ENCODE assay signal across 8 mouse cellular contexts in the genomic region with DNA sequence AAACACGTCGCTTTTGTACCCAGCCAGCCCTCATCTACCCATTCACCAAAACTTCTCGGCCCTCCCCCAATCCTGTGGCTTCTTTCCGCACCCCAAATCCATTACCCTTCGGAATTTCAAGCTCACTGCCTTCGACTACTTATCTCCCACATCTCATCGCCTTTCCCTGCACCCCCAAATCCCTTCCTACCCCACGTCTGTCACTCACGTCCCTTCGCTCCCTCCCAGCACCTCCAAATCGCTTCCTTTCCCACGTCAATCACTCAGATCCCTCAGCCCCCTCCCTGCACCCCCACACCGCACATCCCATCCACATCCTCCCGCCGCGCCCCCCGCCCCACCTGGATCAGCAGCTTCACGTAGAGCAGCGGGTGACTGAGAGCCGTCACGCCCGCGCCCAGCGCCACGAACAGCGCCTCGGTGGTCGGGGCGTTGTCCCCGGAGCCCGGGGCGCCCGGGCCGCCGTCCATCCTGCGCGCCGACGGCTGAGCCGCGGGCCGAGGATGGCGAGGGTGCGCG. TPM values are rescaled to one million over a fixed set of nuclear protein-coding genes. Genes with fewer than 3 reads are reported as not detected.
DNase-seq lines count a peak whose midpoint lies in the region; ATAC-seq and TF ChIP-seq lines count a peak whose summit lies in the region.

No protein-coding gene starts in this region.

- H3K79me2 ChIP-seq in liver, adult 2 months (ENCODE audit: control insufficient read depth, insufficient read depth, low read length) = peaks cover 6% of the 10 kb centered on the region

- H3K36me3 ChIP-seq in liver, adult 2 months (ENCODE audit: control insufficient read depth, insufficient read depth, low read length) = no peaks in the 10 kb centered on the region
- H3K36me3 ChIP-seq in forebrain, embryonic 11.5 days (ENCODE audit: control insufficient read depth, insufficient read depth, low read length) = no peaks in the 10 kb centered on the region
- 0 out of 2 replicates have a peak, but pooled peaks cover 4% of the 10 kb centered on the region for H3K36me3 ChIP-seq in kidney, embryonic 16.5 days (ENCODE audit: insufficient read depth, low read length)
- H3K36me3 ChIP-seq in midbrain, embryonic 13.5 days = peaks cover 24% of the 10 kb centered on the region

- H3K9ac ChIP-seq in liver, adult 2 months (ENCODE audit: low read depth, low read length) = peak overlapping the region; percentile 97
- peak overlapping the region; percentile 93 for H3K9ac ChIP-seq in forebrain, embryonic 11.5 days (ENCODE audit: low read length)
- peak overlapping the region; percentile 94 for H3K9ac ChIP-seq in kidney, embryonic 16.5 days (replicated peaks; ENCODE audit: low read length)
- peak overlapping the region; percentile 93 for H3K9ac ChIP-seq in midbrain, embryonic 13.5 days (replicated peaks)

- TF ChIP-seq CTCF in liver, adult 2 months (IDR thresholded peaks at IDR 0.05; ENCODE audit: low read depth, low read length) = no peak

- no peak for TF ChIP-seq POLR2A in liver, adult 2 months (IDR thresholded peaks at IDR 0.05; ENCODE audit: extremely low read depth, insufficient read depth, low read length)

- H3K4me1 ChIP-seq in liver, adult 2 months (ENCODE audit: control insufficient read depth, insufficient read depth, low read length) = peaks cover 8% of the 10 kb centered on the region
- peaks cover 8% of the 10 kb centered on the region; the same call in 1 of the 2 replicates for H3K4me1 ChIP-seq in forebrain, embryonic 11.5 days (replicated peaks; ENCODE audit: control insufficient read depth, insufficient read depth, low read length)
- peaks cover 32% of the 10 kb centered on the region for H3K4me1 ChIP-seq in kidney, embryonic 16.5 days (ENCODE audit: insufficient read depth, low read length)
- peaks cover 30% of the 10 kb centered on the region for H3K4me1 ChIP-seq in midbrain, embryonic 13.5 days (replicated peaks)

- peak; percentile 8 for ATAC-seq in activated CD4-positive, CD25-positive, alpha-beta regulatory T cell, adult 4 months
- peak; percentile 55; the same call in 1 of the 2 replicates for ATAC-seq in forebrain, embryonic 11.5 days (replicated peaks; ENCODE audit: low FRiP score)
- no peak for ATAC-seq in kidney, embryonic 16.5 days (ENCODE audit: low FRiP score, low TSS enrichment)
- ATAC-seq in midbrain, embryonic 13.5 days = peak; percentile 21

- no peak overlapping the region; the same call in 1 of the 2 replicates for H3K27ac ChIP-seq in liver, adult 2 months (replicated peaks; ENCODE audit: insufficient read depth, low read depth, low read length)
- peak overlapping the region; percentile 74 for H3K27ac ChIP-seq in forebrain, embryonic 11.5 days (ENCODE audit: low read depth, low read length)
- H3K27ac ChIP-seq in kidney, embryonic 16.5 days (ENCODE audit: low read length) = peak overlapping the region; percentile 98
- H3K27ac ChIP-seq in midbrain, embryonic 13.5 days = peak overlapping the region; percentile 94

- H3K4me2 ChIP-seq in forebrain, embryonic 11.5 days (ENCODE audit: low read depth, low read length, severe bottlenecking) = peak overlapping the region; percentile 67
- H3K4me2 ChIP-seq in kidney, embryonic 16.5 days (replicated peaks; ENCODE audit: low read depth, low read length) = peak overlapping the region; percentile 68
- peak overlapping the region; percentile 75 for H3K4me2 ChIP-seq in midbrain, embryonic 13.5 days (replicated peaks)

- H3K27me3 ChIP-seq in liver, adult 2 months (ENCODE audit: control insufficient read depth, insufficient read depth, low read length) = no peaks in the 10 kb centered on the region
- H3K27me3 ChIP-seq in forebrain, embryonic 11.5 days (ENCODE audit: control insufficient read depth, insufficient read depth, low read length) = no peaks in the 10 kb centered on the region
- H3K27me3 ChIP-seq in kidney, embryonic 16.5 days (ENCODE audit: insufficient read depth, low read length) = no peaks in the 10 kb centered on the region
- H3K27me3 ChIP-seq in midbrain, embryonic 13.5 days = no peaks in the 10 kb centered on the region

- H3K4me3 ChIP-seq in liver, adult 2 months (ENCODE audit: insufficient read depth, low read depth, low read length) = peak overlapping the region; percentile 96
- peak overlapping the region; percentile 95 for H3K4me3 ChIP-seq in forebrain, embryonic 11.5 days (ENCODE audit: low read depth, low read length)
- H3K4me3 ChIP-seq in kidney, embryonic 16.5 days (ENCODE audit: low read length) = peak overlapping the region; percentile 88
- H3K4me3 ChIP-seq in midbrain, embryonic 13.5 days (replicated peaks) = peak overlapping the region; percentile 88

- under 1% methylated on average over 45 of the region's 45 CpGs for WGBS in liver, adult 2 months
- WGBS in forebrain, embryonic 11.5 days = under 1% methylated on average over 41 of the region's 45 CpGs
- under 1% methylated on average over 44 of the region's 45 CpGs for WGBS in kidney, embryonic 16.5 days
- WGBS in midbrain, embryonic 13.5 days = under 1% methylated on average over 45 of the region's 45 CpGs

- DNase-seq in liver, adult 2 months (ENCODE audit: extremely low read depth, low read depth, low spot score) = no peak
- no peak for DNase-seq in liver
- DNase-seq in forebrain, embryonic 11.5 days (ENCODE audit: low spot score) = no peak
- DNase-seq in gastrocnemius, postnatal 25 days = no peak
- DNase-seq in ovary, postnatal 10 days (ENCODE audit: low spot score) = no peak

- H3K9me3 ChIP-seq in forebrain, embryonic 11.5 days (ENCODE audit: control insufficient read depth, low read length) = no peaks in the 10 kb centered on the region
- H3K9me3 ChIP-seq in kidney, embryonic 16.5 days (ENCODE audit: low read length) = no peaks in the 10 kb centered on the region
- no peaks in the 10 kb centered on the region for H3K9me3 ChIP-seq in midbrain, embryonic 13.5 days

RNA-seq across cellular contexts. Expression of a gene that starts 0.5 kb away (rescaled TPM):
- total RNA-seq in liver, adult 2 months (2014; rRNA removed) = 82.7 and 93.8 TPM in 2 replicates
- 136 and 143 TPM in 2 replicates for polyA plus RNA-seq in liver, adult 2 months (2012; rRNA removed)
- 10 to 100 TPM; 14.6 to 18.4 TPM for polyA plus RNA-seq in activated CD4-positive, CD25-positive, alpha-beta regulatory T cell, adult 4 months (2017; shearing (Covaris generic))
- polyA plus RNA-seq in forebrain, embryonic 11.5 days (2014; fragmentation: Nextera tagmentation; extraction: Ambion mirVana) = 332 and 420 TPM in 2 replicates
- polyA plus RNA-seq in kidney, embryonic 16.5 days (2015; fragmentation: Nextera tagmentation; extraction: Ambion mirVana) = 189 and 316 TPM in 2 replicates
- polyA plus RNA-seq in midbrain, embryonic 13.5 days (2015; fragmentation: Nextera tagmentation; extraction: Ambion mirVana) = 398 and 461 TPM in 2 replicates
- total RNA-seq in gastrocnemius, postnatal 25 days (2021) = 100 to 1,000 TPM; 104 to 106 TPM

RNA-seq across cellular contexts. Expression of a gene that starts 13.5 kb away (rescaled TPM):
- 7.6 and 8.9 TPM in 2 replicates for total RNA-seq in liver, adult 2 months (2014; rRNA removed)
- 4.0 and 8.8 TPM in 2 replicates for polyA plus RNA-seq in liver, adult 2 months (2012; rRNA removed)
- 1 to 10 TPM in 1 of 2 experiments, under 1 TPM in 1; 0.79 to 2.5 TPM for polyA plus RNA-seq in activated CD4-positive, CD25-positive, alpha-beta regulatory T cell, adult 4 months (2017; shearing (Covaris generic))
- 2.4 TPM in 2 replicates for polyA plus RNA-seq in forebrain, embryonic 11.5 days (2014; fragmentation: Nextera tagmentation; extraction: Ambion mirVana)
- polyA plus RNA-seq in kidney, embryonic 16.5 days (2015; fragmentation: Nextera tagmentation; extraction: Ambion mirVana) = 14.4 and 16.2 TPM in 2 replicates
- 3.2 and 3.3 TPM in 2 replicates for polyA plus RNA-seq in midbrain, embryonic 13.5 days (2015; fragmentation: Nextera tagmentation; extraction: Ambion mirVana)
- 1 to 10 TPM; 1.2 to 1.6 TPM for total RNA-seq in gastrocnemius, postnatal 25 days (2021)

RNA-seq across cellular contexts. Expression of a gene that starts 29.7 kb away (rescaled TPM):
- total RNA-seq in liver, adult 2 months (2014; rRNA removed) = 0.13 and 0.28 TPM in 2 replicates
- polyA plus RNA-seq in liver, adult 2 months (2012; rRNA removed) = 0.07 and 0.10 TPM in 2 replicates
- polyA plus RNA-seq in activated CD4-positive, CD25-positive, alpha-beta regulatory T cell, adult 4 months (2017; shearing (Covaris generic)) = under 1 TPM; 0.38 to 0.49 TPM
- 0.59 and 0.72 TPM in 2 replicates for polyA plus RNA-seq in forebrain, embryonic 11.5 days (2014; fragmentation: Nextera tagmentation; extraction: Ambion mirVana)
- polyA plus RNA-seq in kidney, embryonic 16.5 days (2015; fragmentation: Nextera tagmentation; extraction: Ambion mirVana) = 2.4 and 3.1 TPM in 2 replicates
- 1.9 and 2.2 TPM in 2 replicates for polyA plus RNA-seq in midbrain, embryonic 13.5 days (2015; fragmentation: Nextera tagmentation; extraction: Ambion mirVana)
- total RNA-seq in gastrocnemius, postnatal 25 days (2021) = 10 to 100 TPM; 27.9 to 47.2 TPM
